In the genomic region with DNA sequence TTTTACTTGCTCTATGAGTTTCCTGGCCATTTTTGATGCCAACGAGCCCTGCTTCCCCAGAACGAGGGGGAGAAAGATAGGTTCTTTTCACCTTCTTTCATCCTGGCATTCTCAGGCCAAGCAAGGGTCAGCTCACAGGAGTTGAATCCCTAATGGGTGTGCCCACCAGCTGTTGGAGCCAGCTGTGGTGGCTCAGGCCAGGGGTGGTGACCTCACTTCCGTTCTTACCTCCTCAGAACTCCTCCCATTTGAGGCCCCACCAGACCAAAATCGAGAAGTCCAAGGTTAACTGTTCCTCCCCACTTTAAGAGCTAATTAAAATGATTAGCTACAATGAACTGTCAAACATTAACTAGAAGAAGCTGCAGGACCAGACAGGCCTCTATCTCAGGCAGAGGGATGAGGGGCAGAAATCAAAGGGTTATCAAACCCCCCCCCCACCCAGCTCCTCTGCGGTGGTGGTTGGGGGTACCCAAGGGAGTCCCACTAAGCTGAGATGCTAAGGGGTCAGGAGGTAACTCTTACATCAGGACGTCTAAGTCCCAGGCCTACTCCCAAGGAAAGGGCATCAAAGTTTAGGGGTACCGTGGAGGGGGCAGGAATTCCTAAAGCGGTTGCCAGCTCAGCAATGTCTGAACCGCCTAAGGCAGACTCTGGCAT, we compare ENCODE assay signal across 8 mouse cellular contexts. TPM values are rescaled to one million over a fixed set of nuclear protein-coding genes. Genes with fewer than 3 reads are reported as not detected.
DNase-seq lines count a peak whose midpoint lies in the region; ATAC-seq and TF ChIP-seq lines count a peak whose summit lies in the region.

No protein-coding gene starts in this region.

- peak overlapping the region; percentile 59 for H3K4me2 ChIP-seq in lung, embryonic 14.5 days
- peak overlapping the region; percentile 45 for H3K4me2 ChIP-seq in forebrain, embryonic 15.5 days (replicated peaks)
- peak overlapping the region; percentile 51 for H3K4me2 ChIP-seq in intestine, embryonic 16.5 days (ENCODE audit: low read depth, low read length)

- peak; percentile 21 for DNase-seq in lung, embryonic 14.5 days
- no peak for DNase-seq in lung, postnatal 14 days
- no peak for DNase-seq in T-cell, adult 2 months (ENCODE audit: low spot score)
- DNase-seq in layer of hippocampus, adult 18-20 months (ENCODE audit: low spot score in 2 of 2): no peak

- no peaks in the 10 kb centered on the region for H3K36me3 ChIP-seq in lung, embryonic 14.5 days (ENCODE audit: insufficient read depth)
- H3K36me3 ChIP-seq in forebrain, embryonic 15.5 days: no peaks in the 10 kb centered on the region
- no peaks in the 10 kb centered on the region for H3K36me3 ChIP-seq in intestine, embryonic 16.5 days (ENCODE audit: control insufficient read depth, insufficient read depth, low read length)

- no peak overlapping the region for H3K27ac ChIP-seq in lung, embryonic 14.5 days (ENCODE audit: low read depth)
- no peak overlapping the region for H3K27ac ChIP-seq in forebrain, embryonic 15.5 days (replicated peaks)
- H3K27ac ChIP-seq in intestine, embryonic 16.5 days (ENCODE audit: low read length): peak overlapping the region; percentile 81

- peak overlapping the region; percentile 65 for H3K9ac ChIP-seq in lung, embryonic 14.5 days
- no peak overlapping the region for H3K9ac ChIP-seq in forebrain, embryonic 15.5 days (replicated peaks)
- H3K9ac ChIP-seq in intestine, embryonic 16.5 days (ENCODE audit: low read depth, low read length): peak overlapping the region; percentile 82

- no peaks in the 10 kb centered on the region for H3K27me3 ChIP-seq in lung, embryonic 14.5 days (ENCODE audit: insufficient read depth, low read length)
- H3K27me3 ChIP-seq in forebrain, embryonic 15.5 days: peaks cover 9% of the 10 kb centered on the region; the same call in 1 of the 2 replicates
- no peaks in the 10 kb centered on the region for H3K27me3 ChIP-seq in intestine, embryonic 16.5 days (replicated peaks; ENCODE audit: control insufficient read depth, insufficient read depth, low read length)

- no peaks in the 10 kb centered on the region for H3K9me3 ChIP-seq in lung, embryonic 14.5 days (ENCODE audit: low read depth, low read length)
- H3K9me3 ChIP-seq in forebrain, embryonic 15.5 days: no peaks in the 10 kb centered on the region
- H3K9me3 ChIP-seq in intestine, embryonic 16.5 days (ENCODE audit: control insufficient read depth, low read length): no peaks in the 10 kb centered on the region

- peak overlapping the region; percentile 51 for H3K4me3 ChIP-seq in lung, embryonic 14.5 days (ENCODE audit: low read depth, low read length)
- peak overlapping the region; percentile 43 for H3K4me3 ChIP-seq in forebrain, embryonic 15.5 days
- H3K4me3 ChIP-seq in intestine, embryonic 16.5 days (ENCODE audit: low read length): peak overlapping the region; percentile 63

- ATAC-seq in lung, embryonic 14.5 days (ENCODE audit: insufficient read depth): no peak
- no peak for ATAC-seq in forebrain, embryonic 15.5 days (replicated peaks)
- ATAC-seq in intestine, embryonic 16.5 days: peak; percentile 43
- peak; percentile 33; the same call in 1 of the 2 replicates for ATAC-seq in megakaryocyte progenitor cell, adult 5-6 weeks (replicated peaks; ENCODE audit: poor library complexity)
- no peak for ATAC-seq in frontal cortex, adult (ENCODE audit: low TSS enrichment)

- no peaks in the 10 kb centered on the region for H3K4me1 ChIP-seq in lung, embryonic 14.5 days (ENCODE audit: insufficient read depth)
- H3K4me1 ChIP-seq in forebrain, embryonic 15.5 days: peaks cover 3% of the 10 kb centered on the region; the same call in 1 of the 2 replicates
- H3K4me1 ChIP-seq in intestine, embryonic 16.5 days (ENCODE audit: control insufficient read depth, insufficient read depth, low read length): peaks cover 11% of the 10 kb centered on the region; the same call in 1 of the 2 replicates

- no peak for TF ChIP-seq CTCF in lung, embryonic 14.5 days (IDR thresholded peaks at IDR 0.05; ENCODE audit: low read depth)

- 33% methylated on average over 9 of the region's 9 CpGs for WGBS in lung, embryonic 14.5 days
- WGBS in forebrain, embryonic 15.5 days: 35% methylated on average over 9 of the region's 9 CpGs
- 30% methylated on average over 9 of the region's 9 CpGs for WGBS in intestine, embryonic 16.5 days

RNA-seq across cellular contexts. Expression of gene Elf4, which starts 10.6 kb away (rescaled TPM):
- 9.6 and 10.5 TPM in 2 replicates for polyA plus RNA-seq in lung, embryonic 14.5 days (2014; fragmentation: Nextera tagmentation; extraction: Ambion mirVana)
- 0.38 and 0.41 TPM in 2 replicates for polyA plus RNA-seq in forebrain, embryonic 15.5 days (2015; fragmentation: Nextera tagmentation; extraction: Ambion mirVana)
- 11.8 and 15.5 TPM in 2 replicates for polyA plus RNA-seq in intestine, embryonic 16.5 days (2015; fragmentation: Nextera tagmentation; extraction: Ambion mirVana)
- total RNA-seq in megakaryocyte progenitor cell, adult 5-6 weeks (2015): 54.9 and 57.2 TPM in 2 replicates
- 12.7 and 13.2 TPM in 2 replicates for total RNA-seq in megakaryocyte progenitor cell, adult 5-6 weeks (2017)
- under 1 TPM; 0.89 to 0.99 TPM for total RNA-seq in layer of hippocampus, adult 18-20 months (2021)

Comparison
In these comparisons a context has a peak if more than half of its experiments do, and no peak if none do; other contexts are left out.
1. ATAC-seq: peak in intestine, embryonic 16.5 days (single experiment) and megakaryocyte progenitor cell, adult 5-6 weeks (single experiment); none in lung, embryonic 14.5 days (single experiment), forebrain, embryonic 15.5 days (single experiment) and frontal cortex, adult (single experiment).
2. Peak in every context shown above with its lines, with median percentiles within 50 percentile points of each other: H3K4me2 ChIP-seq and H3K4me3 ChIP-seq.